Mouse (Mus musculus): ENCODE results near the gene Mrpl1.

- TF ChIP-seq PAX5 (IDR thresholded peaks at IDR 0.05; ENCODE audit: low read length), result no peak
- no peak for TF ChIP-seq TBP (conservative IDR thresholded peaks at IDR 0.05; ENCODE audit: low read depth, low read length)
- no peak for TF ChIP-seq POLR2A (IDR thresholded peaks at IDR 0.05; ENCODE audit: low read depth, low read length)
- TF ChIP-seq CTCF (conservative IDR thresholded peaks at IDR 0.05 in 1 of 2, IDR thresholded peaks at IDR 0.05 in 1 of 2; ENCODE audit: low read depth in 2 of 2, low read length in 2 of 2), result no peak
- no peak for TF ChIP-seq SMC3 (IDR thresholded peaks at IDR 0.05; ENCODE audit: low read depth, low read length)
- no peak for TF ChIP-seq POLR2AphosphoS2 (IDR thresholded peaks at IDR 0.05; ENCODE audit: low read depth, low read length)
- TF ChIP-seq ZNF384 (IDR thresholded peaks at IDR 0.05; ENCODE audit: low read depth, low read length), result no peak
- no peak for TF ChIP-seq RAD21 (IDR thresholded peaks at IDR 0.05; ENCODE audit: low read depth, low read length)
These were observed 9.4 kb downstream of the Mrpl1 start for GRCm38 (mm10) chr5:96218648-96219047.
